Mouse (Mus musculus) forebrain, embryonic 16.5 days (tissue): ENCODE measurements around the gene Borcs7. TPM values are rescaled to one million over a fixed set of nuclear protein-coding genes. Genes with fewer than 3 reads are reported as not detected.

Source experiments
- ATAC-seq: fragments of 200-750 bp; cut with Nextera tagmentation; 2 replicates; pipeline ENCODE4 v1.8.0; 2017; ENCODE audit warnings: mild to moderate bottlenecking, moderate library complexity
- H3K27ac ChIP-seq: fragments of 300-500 bp; sonication (generic); 2 replicates; pipeline ENCODE4 v1.5.1; 2014; ENCODE audit warnings: low read length, control low read depth
- H3K27me3 ChIP-seq: fragments of 300-500 bp; sonication (generic); replicated peaks from 2 replicates; pipeline ENCODE4 v1.6.1; 2014; ENCODE audit warnings: low read length; ENCODE audit not compliant: control insufficient read depth, insufficient read depth
- H3K36me3 ChIP-seq: fragments of 300-500 bp; sonication (generic); 2 replicates; pipeline ENCODE4 v1.6.1; 2014; ENCODE audit not compliant: control insufficient read depth, insufficient read depth
- H3K4me1 ChIP-seq: fragments of 300-500 bp; sonication (generic); replicated peaks from 2 replicates; pipeline ENCODE4 v1.6.1; 2014; ENCODE audit warnings: low read length; ENCODE audit not compliant: control insufficient read depth, insufficient read depth
- H3K4me2 ChIP-seq: fragments of 300-500 bp; sonication (generic); 2 replicates; pipeline ENCODE4 v1.6.1; 2014; ENCODE audit warnings: mild to moderate bottlenecking, low read length, control low read depth
- H3K4me3 ChIP-seq: fragments of 300-500 bp; sonication (generic); replicated peaks from 2 replicates; pipeline ENCODE4 v1.5.1; 2014; ENCODE audit warnings: mild to moderate bottlenecking, low read length, control low read depth
- H3K9ac ChIP-seq: fragments of 300-500 bp; sonication (generic); replicated peaks from 2 replicates; pipeline ENCODE4 v1.6.1; 2014; ENCODE audit warnings: low read depth, low read length, control low read depth
- H3K9me3 ChIP-seq: fragments of 300-500 bp; sonication (generic); 2 replicates; pipeline ENCODE4 v1.6.1; 2016; ENCODE audit warnings: low read length; ENCODE audit not compliant: control insufficient read depth
- WGBS: fragments of 180-500 bp; shearing (Covaris S2); extraction: QIAGEN DNeasy Blood & Tissue Kit; methylation state at CpG from one replicate; pipeline ENCODE4 v1.1.7; 2014; 5-methylcytosine and 5-hydroxymethylcytosine counted together
- polyA plus RNA-seq: library from polyadenylated mRNA; unstranded; fragments of >200 nt; fragmentation: Nextera tagmentation; extraction: Ambion mirVana; gene quantifications from 2 replicates; pipeline ENCODE4 v1.2.1, GENCODE M21; 2015

The Borcs7 gene
- polyA plus RNA-seq, 1 experiment from 2014 or later, result 14.0 TPM

DNA sequence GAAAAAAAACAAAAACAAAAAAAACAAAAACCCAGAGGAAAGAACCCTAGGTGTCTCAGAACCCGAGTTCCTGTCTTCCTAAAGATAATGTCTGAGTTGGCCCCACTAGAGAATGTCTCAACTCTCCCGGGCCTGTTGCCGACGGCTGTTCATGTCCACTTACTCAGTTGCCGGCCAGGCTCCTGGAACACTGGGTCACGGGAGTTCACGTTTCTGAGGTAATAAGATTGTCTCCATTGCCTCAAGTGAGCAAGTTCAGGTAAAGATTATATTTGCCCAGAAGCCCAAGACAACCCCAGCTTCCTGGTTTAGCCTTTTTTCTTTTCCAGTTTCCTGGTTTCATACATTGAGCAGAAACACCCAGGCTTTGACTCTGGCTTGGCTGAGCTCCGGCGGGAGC, 30.9 kb upstream of the Borcs7 start:
- Histone ChIP-seq H3K4me2 (no peak overlapping the region), H3K4me3 (no peak overlapping the region), H3K9me3 (no peaks in the 10 kb centered on the region), H3K4me1 (no peaks in the 10 kb centered on the region), H3K27me3 (no peaks in the 10 kb centered on the region), H3K36me3 (peaks cover 10% of the 10 kb centered on the region), H3K9ac (no peak overlapping the region), H3K27ac (no peak overlapping the region)
- ATAC-seq, result no peak
- 87% methylated on average over 9 of the region's 9 CpGs for WGBS

DNA sequence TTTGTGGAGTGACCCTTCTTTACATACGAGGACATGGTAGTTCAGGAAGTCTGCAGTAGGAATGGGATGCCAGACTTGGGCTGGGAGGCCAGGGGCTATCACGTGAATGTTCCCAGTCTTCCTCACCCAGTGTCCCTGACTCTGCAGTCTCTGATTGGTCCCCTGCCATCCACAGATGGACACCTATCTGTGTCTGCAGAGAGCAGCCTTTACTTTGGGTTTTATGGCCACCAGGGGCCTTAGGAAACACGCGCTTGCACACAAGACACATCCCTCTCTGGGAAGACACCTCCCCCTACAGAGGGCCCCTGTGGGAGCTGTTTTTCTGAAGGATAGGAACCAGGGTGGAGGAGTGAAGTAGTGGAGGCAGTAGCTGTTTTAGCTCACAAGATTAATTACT, 28.2 kb upstream of the Borcs7 start:
- H3K36me3 ChIP-seq, result peaks cover 2% of the 10 kb centered on the region
- H3K9ac ChIP-seq, result no peak overlapping the region
- WGBS, result 74% methylated on average over 4 of the region's 4 CpGs
- no peak for ATAC-seq
- peaks cover 5% of the 10 kb centered on the region; the same call in 1 of the 2 replicates for H3K4me1 ChIP-seq
- H3K9me3 ChIP-seq, result no peaks in the 10 kb centered on the region
- no peak overlapping the region for H3K4me3 ChIP-seq
- no peak overlapping the region for H3K27ac ChIP-seq
- H3K27me3 ChIP-seq, result no peaks in the 10 kb centered on the region
- no peak overlapping the region for H3K4me2 ChIP-seq

DNA sequence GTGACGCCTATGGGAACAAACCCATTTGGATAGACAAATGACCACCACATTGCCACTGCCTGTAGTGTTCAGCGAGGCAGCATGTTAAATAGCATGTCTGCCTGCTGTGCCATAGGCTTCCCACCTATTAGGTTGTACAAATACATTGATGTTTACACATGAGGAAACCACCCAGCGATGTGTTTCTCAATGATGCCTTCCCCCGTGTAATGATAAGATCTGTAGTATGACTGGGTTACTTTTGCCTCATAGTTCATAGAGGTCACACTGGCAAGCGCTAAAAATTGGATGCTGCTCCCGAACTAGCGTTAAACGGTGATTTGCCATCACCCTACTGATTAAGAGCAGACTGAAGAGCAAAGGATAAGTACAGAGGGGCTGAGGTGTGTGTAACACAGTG, 27.5 kb upstream of the Borcs7 start:
- Histone ChIP-seq H3K4me1 (peaks cover 5% of the 10 kb centered on the region; the same call in 1 of the 2 replicates), H3K4me2 (no peak overlapping the region), H3K9ac (no peak overlapping the region), H3K27me3 (no peaks in the 10 kb centered on the region), H3K36me3 (peaks cover 1% of the 10 kb centered on the region), H3K4me3 (no peak overlapping the region), H3K27ac (no peak overlapping the region), H3K9me3 (no peaks in the 10 kb centered on the region)
- WGBS, result 87% methylated on average over 8 of the region's 8 CpGs
- ATAC-seq, result no peak

DNA sequence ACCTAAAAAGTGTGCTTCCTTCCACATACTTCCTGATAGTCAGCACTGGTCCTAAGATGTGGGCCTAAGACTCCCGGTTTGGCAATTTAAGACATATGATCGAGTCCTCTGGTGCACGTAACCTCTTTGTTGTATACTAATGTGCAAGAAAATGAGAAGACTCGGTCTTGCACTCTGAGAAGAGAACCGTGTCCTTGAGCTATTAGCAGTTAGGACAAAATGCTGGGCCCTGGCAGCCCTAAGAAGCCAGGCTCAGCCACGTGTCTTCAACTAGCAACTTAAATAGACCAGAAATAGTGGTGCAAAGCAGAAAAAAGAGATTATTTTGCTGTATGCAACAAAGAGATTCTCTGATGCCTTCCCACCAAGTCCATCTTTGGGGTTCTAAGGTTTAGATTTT, 26.9 kb upstream of the Borcs7 start:
- no peak overlapping the region for H3K27ac ChIP-seq
- H3K27me3 ChIP-seq, result no peaks in the 10 kb centered on the region
- whole genome bisulfite sequencing, result 88% methylated on average over 6 of the region's 6 CpGs
- H3K9ac ChIP-seq, result no peak overlapping the region
- no peaks in the 10 kb centered on the region; the same call in 1 of the 2 replicates for H3K36me3 ChIP-seq
- no peak for ATAC-seq
- peaks cover 5% of the 10 kb centered on the region; the same call in 1 of the 2 replicates for H3K4me1 ChIP-seq
- no peak overlapping the region for H3K4me2 ChIP-seq
- H3K9me3 ChIP-seq, result no peaks in the 10 kb centered on the region
- no peak overlapping the region for H3K4me3 ChIP-seq

DNA sequence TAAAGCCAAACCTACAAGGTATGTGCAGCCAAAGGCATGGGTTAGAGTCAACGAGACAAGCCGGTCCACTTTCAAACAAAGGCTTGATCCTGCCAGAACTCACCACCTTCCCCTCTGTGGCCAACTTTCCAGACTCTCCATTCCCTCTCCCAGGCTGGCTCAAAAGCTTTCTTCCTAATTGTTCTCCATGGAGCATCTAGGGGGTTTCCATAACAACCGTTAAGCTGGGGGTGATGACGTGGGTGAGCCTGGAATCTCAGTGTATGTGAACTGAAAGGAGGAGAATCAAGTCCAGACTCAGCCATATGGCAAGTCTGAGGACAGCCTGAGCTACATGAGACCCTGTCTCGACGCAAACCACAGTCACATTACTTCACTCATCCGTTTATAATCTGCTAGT, 24.2 kb upstream of the Borcs7 start:
- no peak overlapping the region for H3K9ac ChIP-seq
- H3K4me3 ChIP-seq, result no peak overlapping the region
- H3K36me3 ChIP-seq, result no peaks in the 10 kb centered on the region
- peaks cover 5% of the 10 kb centered on the region; the same call in 1 of the 2 replicates for H3K4me1 ChIP-seq
- H3K4me2 ChIP-seq, result no peak overlapping the region
- ATAC-seq, result peak; percentile 38; the same call in 1 of the 2 replicates
- 29% methylated on average over 7 of the region's 7 CpGs for WGBS
- no peaks in the 10 kb centered on the region for H3K27me3 ChIP-seq
- H3K9me3 ChIP-seq, result no peaks in the 10 kb centered on the region
- H3K27ac ChIP-seq, result no peak overlapping the region

DNA sequence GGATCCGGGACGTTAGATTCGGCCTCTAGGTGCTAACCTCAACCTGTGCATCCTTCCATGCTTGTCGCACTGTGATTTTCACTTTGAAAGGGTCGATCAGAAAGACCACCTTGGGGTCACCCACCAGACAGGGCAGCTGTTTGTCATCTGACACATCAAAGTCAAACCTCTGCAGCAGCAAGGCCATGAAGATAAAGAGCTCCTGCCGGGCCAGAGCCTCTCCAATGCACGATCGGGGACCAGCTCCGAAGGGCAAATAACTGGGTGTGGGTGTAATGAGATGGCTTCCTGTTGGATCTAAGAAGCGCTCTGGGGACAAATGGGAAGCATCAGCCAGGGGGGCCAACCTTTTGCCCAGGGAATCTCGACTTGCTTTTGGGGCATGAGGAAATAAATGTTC, 22.4 kb upstream of the Borcs7 start:
- ATAC-seq, result no peak
- 72% methylated on average over 11 of the region's 11 CpGs for WGBS
- Histone ChIP-seq H3K4me3 (no peak overlapping the region), H3K4me2 (no peak overlapping the region), H3K27me3 (no peaks in the 10 kb centered on the region), H3K9ac (no peak overlapping the region), H3K9me3 (no peaks in the 10 kb centered on the region), H3K27ac (no peak overlapping the region), H3K4me1 (peaks cover 5% of the 10 kb centered on the region; the same call in 1 of the 2 replicates), H3K36me3 (no peaks in the 10 kb centered on the region)

DNA sequence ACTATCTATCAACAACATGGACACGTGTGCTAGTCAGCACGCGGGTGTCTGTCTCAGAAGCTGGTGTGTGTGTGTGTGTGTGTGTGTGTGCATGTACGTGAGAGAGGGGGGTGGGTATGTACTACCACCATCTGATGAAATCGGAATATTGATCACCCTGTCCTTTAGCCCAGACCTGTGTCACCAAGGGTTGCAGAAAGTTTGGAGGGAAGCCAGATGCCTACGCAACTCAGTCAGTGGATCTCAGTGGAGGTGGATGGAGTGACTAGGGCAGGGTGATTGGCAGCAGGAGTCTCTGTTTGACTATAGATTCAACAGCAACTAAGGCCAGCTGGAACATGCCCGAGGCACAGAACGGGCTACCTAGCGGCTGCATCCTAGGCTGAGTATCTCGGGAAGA, 21.4 kb upstream of the Borcs7 start:
- H3K4me2 ChIP-seq, result no peak overlapping the region
- peaks cover 5% of the 10 kb centered on the region; the same call in 1 of the 2 replicates for H3K4me1 ChIP-seq
- no peaks in the 10 kb centered on the region for H3K9me3 ChIP-seq
- WGBS, result 87% methylated on average over 10 of the region's 10 CpGs
- H3K27ac ChIP-seq, result no peak overlapping the region
- H3K27me3 ChIP-seq, result no peaks in the 10 kb centered on the region
- no peak overlapping the region for H3K9ac ChIP-seq
- H3K36me3 ChIP-seq, result no peaks in the 10 kb centered on the region
- ATAC-seq, result no peak
- no peak overlapping the region for H3K4me3 ChIP-seq

DNA sequence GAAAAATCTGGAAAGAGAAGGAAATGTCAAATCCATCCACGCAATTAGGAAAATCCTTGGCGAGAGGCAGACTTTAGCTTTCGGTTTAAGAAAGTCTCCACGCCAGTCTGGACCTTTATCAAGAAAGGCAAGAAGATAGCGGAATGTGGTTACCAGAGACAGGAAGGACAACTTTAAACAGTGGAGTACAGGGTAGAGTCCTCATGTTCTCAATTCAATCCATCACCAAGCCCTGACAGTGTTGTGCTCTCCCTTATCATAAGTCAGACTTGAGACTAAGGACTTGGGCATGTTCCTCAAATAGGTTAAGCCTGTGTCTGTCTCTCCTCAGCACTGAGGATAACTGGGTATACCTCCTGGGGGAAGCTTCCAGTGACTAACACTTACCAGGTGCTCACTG, 19.9 kb upstream of the Borcs7 start:
- H3K9ac ChIP-seq, result no peak overlapping the region
- H3K4me1 ChIP-seq, result peaks cover 5% of the 10 kb centered on the region; the same call in 1 of the 2 replicates
- H3K9me3 ChIP-seq, result no peaks in the 10 kb centered on the region
- no peaks in the 10 kb centered on the region for H3K36me3 ChIP-seq
- no peaks in the 10 kb centered on the region for H3K27me3 ChIP-seq
- whole genome bisulfite sequencing, result 87% methylated on average over 5 of the region's 5 CpGs
- H3K4me3 ChIP-seq, result no peak overlapping the region
- no peak overlapping the region for H3K4me2 ChIP-seq
- H3K27ac ChIP-seq, result no peak overlapping the region
- ATAC-seq, result no peak

DNA sequence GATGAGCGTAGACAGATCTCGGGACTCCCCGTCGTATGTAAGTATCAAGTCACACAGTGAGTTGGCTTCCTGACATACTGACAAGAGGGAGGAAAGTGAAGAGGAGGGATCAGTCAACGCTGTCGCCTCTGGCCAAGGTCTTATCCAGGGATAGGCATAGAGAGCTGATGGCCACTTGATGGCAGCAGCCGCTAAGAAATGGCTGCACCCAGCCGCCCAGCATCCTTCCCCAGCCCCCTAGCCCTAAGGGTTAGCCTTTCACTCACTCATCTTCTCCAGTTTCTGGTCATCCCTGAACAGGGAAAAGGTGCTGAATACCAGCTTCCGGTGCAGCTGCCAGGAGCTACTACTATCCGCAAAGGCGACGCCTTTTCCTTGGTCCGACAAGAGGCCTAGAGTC, 19.0 kb upstream of the Borcs7 start:
- no peak overlapping the region for H3K27ac ChIP-seq
- 33% methylated on average over 13 of the region's 13 CpGs for WGBS

DNA sequence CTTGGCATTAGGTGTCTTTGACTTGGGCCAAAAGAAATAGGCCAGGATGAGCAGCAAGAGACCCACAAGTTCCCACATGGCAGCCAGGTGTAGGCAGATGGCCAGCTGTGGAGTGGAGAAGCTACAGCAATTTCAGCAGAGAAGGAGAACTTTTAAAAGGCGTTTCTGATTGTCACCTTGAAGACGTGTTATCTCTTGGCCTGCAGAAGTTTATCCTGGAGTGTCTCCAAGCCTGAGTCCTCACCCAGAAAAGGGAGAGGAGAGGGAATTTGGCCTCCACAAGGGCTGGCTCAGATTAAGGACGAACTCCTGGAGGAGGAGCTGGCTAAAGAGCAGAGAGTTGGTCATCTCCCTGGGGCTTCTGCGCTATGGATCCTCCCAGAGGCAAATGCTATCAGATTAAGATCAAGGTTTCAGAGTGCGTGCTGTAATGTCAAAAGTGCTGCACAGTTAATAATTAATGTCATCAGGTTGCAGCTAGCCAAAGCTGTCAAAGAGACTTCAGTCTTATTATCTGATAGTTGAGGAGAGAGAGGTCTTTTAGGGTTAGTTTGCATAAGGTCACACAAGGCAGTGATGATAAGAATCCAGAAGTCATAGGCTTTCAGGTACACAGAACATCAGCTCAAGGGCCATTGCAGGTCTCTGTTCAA, 16.8 kb upstream of the Borcs7 start, which contains the start of gene Cyp17a1:
Gene Cyp17a1 (minus strand): TSS at position 407 of the 653 bp plus-strand sequence.
- no peaks in the 10 kb centered on the region for H3K27me3 ChIP-seq
- no peak for ATAC-seq
- no peak within 1 kb of the TSS for H3K4me3 ChIP-seq
- H3K36me3 ChIP-seq, result no peaks in the 10 kb centered on the region
- no peak within 1 kb of the TSS for H3K4me2 ChIP-seq
- 75% methylated on average over 5 of the region's 5 CpGs for WGBS
- H3K9ac ChIP-seq, result no peak within 1 kb of the TSS
- no peaks in the 10 kb centered on the region for H3K4me1 ChIP-seq
- H3K27ac ChIP-seq, result no peak within 1 kb of the TSS
- no peaks in the 10 kb centered on the region for H3K9me3 ChIP-seq

More for the DNA sequence above, 19.0 kb upstream of the Borcs7 start:
- no peaks in the 10 kb centered on the region; the same call in 1 of the 2 replicates for H3K4me1 ChIP-seq
- no peak overlapping the region for H3K4me3 ChIP-seq
- H3K27me3 ChIP-seq, result no peaks in the 10 kb centered on the region
- no peaks in the 10 kb centered on the region for H3K9me3 ChIP-seq
- peak; percentile 83 for ATAC-seq
- no peak overlapping the region for H3K9ac ChIP-seq
- H3K4me2 ChIP-seq, result no peak overlapping the region
- H3K36me3 ChIP-seq, result no peaks in the 10 kb centered on the region
